Comparison of ENCODE assay signal across 9 mouse cellular contexts in the genomic region with DNA sequence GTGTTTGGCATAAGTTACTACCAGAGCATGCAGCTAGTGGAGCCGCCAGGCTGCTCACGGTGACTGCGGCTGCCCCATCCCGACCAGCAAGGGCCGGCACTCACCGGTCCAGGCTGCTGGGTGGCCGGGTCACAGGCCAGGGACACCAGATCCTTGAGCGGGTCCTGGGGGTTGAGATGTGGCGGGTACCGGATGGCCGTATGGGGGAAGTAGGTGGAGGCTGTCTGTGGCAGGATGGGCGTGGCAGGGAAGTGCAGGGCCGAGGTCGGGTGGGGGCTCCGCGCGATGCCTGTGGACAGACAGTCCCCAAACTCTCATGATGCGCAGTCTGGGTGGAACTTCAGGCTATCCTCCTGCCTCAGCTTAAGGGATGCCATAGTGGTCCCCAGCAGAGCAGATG. TPM values are rescaled to one million over a fixed set of nuclear protein-coding genes. Genes with fewer than 3 reads are reported as not detected.
DNase-seq lines count a peak whose midpoint lies in the region; ATAC-seq lines count a peak whose summit lies in the region.
"Had no signal": no experiment of that assay in that cellular context is flagged by ENCODE, and none has a peak within 500 bp of the region (broad histone marks: within the 10 kb centered on the region; RNA-seq: fewer than 3 reads in every experiment).

No protein-coding gene starts in this region.

- H3K4me3 ChIP-seq in hindbrain, embryonic 13.5 days: no peak overlapping the region
- no peak overlapping the region for H3K4me3 ChIP-seq in hindbrain, embryonic 11.5 days (ENCODE audit: low read depth, low read length)
- H3K4me3 ChIP-seq in embryonic facial prominence, embryonic 13.5 days: no peak overlapping the region
- no peak overlapping the region for H3K4me3 ChIP-seq in lung, embryonic 16.5 days (ENCODE audit: low read length)
- H3K4me3 ChIP-seq in forebrain, embryonic 15.5 days: no peak overlapping the region

- no peak for ATAC-seq in hindbrain, embryonic 13.5 days (ENCODE audit: low FRiP score)
- ATAC-seq in hindbrain, embryonic 11.5 days (ENCODE audit: low FRiP score): no peak
- ATAC-seq in embryonic facial prominence, embryonic 13.5 days (ENCODE audit: insufficient number of reproducible peaks, insufficient read depth, low FRiP score, low TSS enrichment, low read depth): no peak
- ATAC-seq in lung, embryonic 16.5 days (ENCODE audit: low read depth): no peak
- ATAC-seq in inflammation-experienced regulatory T-cells, adult 6 months: no peak
- no peak for ATAC-seq in forebrain, embryonic 15.5 days (replicated peaks)

- H3K36me3 ChIP-seq in hindbrain, embryonic 13.5 days: peaks cover 59% of the 10 kb centered on the region
- H3K36me3 ChIP-seq in hindbrain, embryonic 11.5 days (ENCODE audit: control insufficient read depth, insufficient read depth, low read length): no peaks in the 10 kb centered on the region
- peaks cover 72% of the 10 kb centered on the region for H3K36me3 ChIP-seq in embryonic facial prominence, embryonic 13.5 days
- peaks cover 40% of the 10 kb centered on the region for H3K36me3 ChIP-seq in lung, embryonic 16.5 days (ENCODE audit: control insufficient read depth, insufficient read depth, low read length)
- peaks cover 27% of the 10 kb centered on the region for H3K36me3 ChIP-seq in forebrain, embryonic 15.5 days

- peaks cover 47% of the 10 kb centered on the region for H3K27me3 ChIP-seq in hindbrain, embryonic 13.5 days
- H3K27me3 ChIP-seq in hindbrain, embryonic 11.5 days (ENCODE audit: control insufficient read depth, insufficient read depth, low read length): peaks cover 24% of the 10 kb centered on the region
- H3K27me3 ChIP-seq in embryonic facial prominence, embryonic 13.5 days: peaks cover 21% of the 10 kb centered on the region
- H3K27me3 ChIP-seq in lung, embryonic 16.5 days (ENCODE audit: control insufficient read depth, insufficient read depth, low read depth, low read length): no peaks in the 10 kb centered on the region
- H3K27me3 ChIP-seq in forebrain, embryonic 15.5 days: peaks cover 10% of the 10 kb centered on the region; the same call in 1 of the 2 replicates
- H3K27me3 ChIP-seq: megakaryocyte, embryonic 14.5 days had no signal

- no peak for DNase-seq in hindbrain, embryonic 11.5 days (ENCODE audit: low spot score)
- peak; percentile 29 for DNase-seq in T-cell, adult 2 months (ENCODE audit: low spot score)
- DNase-seq: thymus, adult 18-20 months had no signal

- H3K9me3 ChIP-seq in hindbrain, embryonic 13.5 days: no peaks in the 10 kb centered on the region
- H3K9me3 ChIP-seq in hindbrain, embryonic 11.5 days (ENCODE audit: control insufficient read depth, low read length): no peaks in the 10 kb centered on the region
- H3K9me3 ChIP-seq in embryonic facial prominence, embryonic 13.5 days: no peaks in the 10 kb centered on the region
- H3K9me3 ChIP-seq in lung, embryonic 16.5 days (ENCODE audit: control insufficient read depth, low read length): no peaks in the 10 kb centered on the region
- no peaks in the 10 kb centered on the region for H3K9me3 ChIP-seq in forebrain, embryonic 15.5 days
- H3K9me3 ChIP-seq: megakaryocyte, embryonic 14.5 days had no signal

- no peak overlapping the region for H3K4me2 ChIP-seq in hindbrain, embryonic 13.5 days
- no peak overlapping the region for H3K4me2 ChIP-seq in hindbrain, embryonic 11.5 days (replicated peaks; ENCODE audit: low read depth, low read length)
- H3K4me2 ChIP-seq in embryonic facial prominence, embryonic 13.5 days: no peak overlapping the region
- peak overlapping the region; percentile 23; the same call in 1 of the 2 replicates for H3K4me2 ChIP-seq in lung, embryonic 16.5 days (ENCODE audit: low read depth, low read length)
- no peak overlapping the region for H3K4me2 ChIP-seq in forebrain, embryonic 15.5 days (replicated peaks)

- 56% methylated on average over 18 of the region's 18 CpGs for WGBS in hindbrain, embryonic 13.5 days
- 56% methylated on average over 18 of the region's 18 CpGs for WGBS in hindbrain, embryonic 11.5 days
- 60% methylated on average over 18 of the region's 18 CpGs for WGBS in embryonic facial prominence, embryonic 13.5 days
- WGBS in lung, embryonic 16.5 days: 65% methylated on average over 18 of the region's 18 CpGs
- WGBS in forebrain, embryonic 15.5 days: 54% methylated on average over 18 of the region's 18 CpGs

- H3K9ac ChIP-seq in hindbrain, embryonic 13.5 days: 0 out of 2 replicates have a peak overlapping the region, but pooled peaks have one; percentile 43
- H3K9ac ChIP-seq in hindbrain, embryonic 11.5 days (ENCODE audit: low read depth, low read length): no peak overlapping the region
- no peak overlapping the region for H3K9ac ChIP-seq in embryonic facial prominence, embryonic 13.5 days
- H3K9ac ChIP-seq in lung, embryonic 16.5 days (ENCODE audit: low read length): no peak overlapping the region
- no peak overlapping the region for H3K9ac ChIP-seq in forebrain, embryonic 15.5 days (replicated peaks)

- H3K4me1 ChIP-seq in hindbrain, embryonic 13.5 days (replicated peaks): peaks cover 86% of the 10 kb centered on the region
- H3K4me1 ChIP-seq in hindbrain, embryonic 11.5 days (replicated peaks; ENCODE audit: control insufficient read depth, insufficient read depth, low read length): peaks cover 45% of the 10 kb centered on the region
- peaks cover 86% of the 10 kb centered on the region for H3K4me1 ChIP-seq in embryonic facial prominence, embryonic 13.5 days
- peaks cover 62% of the 10 kb centered on the region for H3K4me1 ChIP-seq in lung, embryonic 16.5 days (replicated peaks; ENCODE audit: control insufficient read depth, insufficient read depth, low read length)
- peaks cover 55% of the 10 kb centered on the region for H3K4me1 ChIP-seq in forebrain, embryonic 15.5 days

- no peak overlapping the region for H3K27ac ChIP-seq in hindbrain, embryonic 13.5 days
- H3K27ac ChIP-seq in hindbrain, embryonic 11.5 days (ENCODE audit: low read depth, low read length): no peak overlapping the region
- 0 out of 2 replicates have a peak overlapping the region, but pooled peaks have one; percentile 16 for H3K27ac ChIP-seq in embryonic facial prominence, embryonic 13.5 days
- H3K27ac ChIP-seq in lung, embryonic 16.5 days (ENCODE audit: low read length): peak overlapping the region; percentile 33; the same call in 1 of the 2 replicates
- no peak overlapping the region; the same call in 1 of the 2 replicates for H3K27ac ChIP-seq in forebrain, embryonic 15.5 days (replicated peaks)

RNA-seq across cellular contexts. Expression of a gene that starts 11.9 kb away (rescaled TPM):
- 1.8 TPM in 2 replicates for polyA plus RNA-seq in hindbrain, embryonic 13.5 days (2015; fragmentation: Nextera tagmentation; extraction: Ambion mirVana)
- 2.7 and 4.1 TPM in 2 replicates for polyA plus RNA-seq in hindbrain, embryonic 11.5 days (2014; fragmentation: Nextera tagmentation; extraction: Ambion mirVana)
- polyA plus RNA-seq in embryonic facial prominence, embryonic 13.5 days (2015; fragmentation: Nextera tagmentation; extraction: Ambion mirVana): 3.1 and 7.1 TPM in 2 replicates
- polyA plus RNA-seq in lung, embryonic 16.5 days (2015; fragmentation: Nextera tagmentation; extraction: Ambion mirVana): 7.9 and 9.0 TPM in 2 replicates
- 10 to 100 TPM in 1 of 3 experiments, 1 to 10 TPM in 2; 4.4 to 10.7 (median 9.8) TPM for polyA plus RNA-seq in inflammation-experienced regulatory T-cells, adult 6 months (2017; shearing (Covaris generic))
- 1.2 and 1.8 TPM in 2 replicates for polyA plus RNA-seq in forebrain, embryonic 15.5 days (2015; fragmentation: Nextera tagmentation; extraction: Ambion mirVana)

RNA-seq across cellular contexts. Expression of a gene that starts 15.9 kb away (rescaled TPM):
- 2.0 and 2.3 TPM in 2 replicates for polyA plus RNA-seq in hindbrain, embryonic 13.5 days (2015; fragmentation: Nextera tagmentation; extraction: Ambion mirVana)
- 0.49 and 1.0 TPM in 2 replicates for polyA plus RNA-seq in hindbrain, embryonic 11.5 days (2014; fragmentation: Nextera tagmentation; extraction: Ambion mirVana)
- 1.2 and 1.5 TPM in 2 replicates for polyA plus RNA-seq in embryonic facial prominence, embryonic 13.5 days (2015; fragmentation: Nextera tagmentation; extraction: Ambion mirVana)
- 1.2 and 1.7 TPM in 2 replicates for polyA plus RNA-seq in lung, embryonic 16.5 days (2015; fragmentation: Nextera tagmentation; extraction: Ambion mirVana)
- polyA plus RNA-seq in inflammation-experienced regulatory T-cells, adult 6 months (2017; shearing (Covaris generic)): 1 to 10 TPM in 1 of 3 experiments, not detected in 2; 3.1 TPM
- polyA plus RNA-seq in forebrain, embryonic 15.5 days (2015; fragmentation: Nextera tagmentation; extraction: Ambion mirVana): 2.9 and 3.1 TPM in 2 replicates

RNA-seq across cellular contexts. Expression of a gene that starts 20.5 kb away (rescaled TPM):
- 6.5 and 8.1 TPM in 2 replicates for polyA plus RNA-seq in hindbrain, embryonic 13.5 days (2015; fragmentation: Nextera tagmentation; extraction: Ambion mirVana)
- 2.2 and 3.2 TPM in 2 replicates for polyA plus RNA-seq in hindbrain, embryonic 11.5 days (2014; fragmentation: Nextera tagmentation; extraction: Ambion mirVana)
- polyA plus RNA-seq in embryonic facial prominence, embryonic 13.5 days (2015; fragmentation: Nextera tagmentation; extraction: Ambion mirVana): 4.1 and 5.0 TPM in 2 replicates
- polyA plus RNA-seq in lung, embryonic 16.5 days (2015; fragmentation: Nextera tagmentation; extraction: Ambion mirVana): 3.0 and 3.1 TPM in 2 replicates
- polyA plus RNA-seq in inflammation-experienced regulatory T-cells, adult 6 months (2017; shearing (Covaris generic)): 1 to 10 TPM in 2 of 3 experiments, under 1 TPM in 1; 0.60 to 1.9 (median 1.1) TPM
- 5.4 and 6.6 TPM in 2 replicates for polyA plus RNA-seq in forebrain, embryonic 15.5 days (2015; fragmentation: Nextera tagmentation; extraction: Ambion mirVana)

RNA-seq across cellular contexts. Expression of a gene that starts 20.5 kb away (rescaled TPM):
- polyA plus RNA-seq in hindbrain, embryonic 13.5 days (2015; fragmentation: Nextera tagmentation; extraction: Ambion mirVana): 72.1 and 74.8 TPM in 2 replicates
- polyA plus RNA-seq in hindbrain, embryonic 11.5 days (2014; fragmentation: Nextera tagmentation; extraction: Ambion mirVana): 44.8 and 52.6 TPM in 2 replicates
- 67.8 and 71.8 TPM in 2 replicates for polyA plus RNA-seq in embryonic facial prominence, embryonic 13.5 days (2015; fragmentation: Nextera tagmentation; extraction: Ambion mirVana)
- 71.4 and 73.1 TPM in 2 replicates for polyA plus RNA-seq in lung, embryonic 16.5 days (2015; fragmentation: Nextera tagmentation; extraction: Ambion mirVana)
- polyA plus RNA-seq in inflammation-experienced regulatory T-cells, adult 6 months (2017; shearing (Covaris generic)): 10 to 100 TPM in 2 of 3 experiments, 1 to 10 TPM in 1; 9.2 to 17.9 (median 10.9) TPM
- polyA plus RNA-seq in forebrain, embryonic 15.5 days (2015; fragmentation: Nextera tagmentation; extraction: Ambion mirVana): 88.2 and 89.0 TPM in 2 replicates

RNA-seq across cellular contexts. Expression of a gene that starts 26.4 kb away (rescaled TPM):
- 121 and 126 TPM in 2 replicates for polyA plus RNA-seq in hindbrain, embryonic 13.5 days (2015; fragmentation: Nextera tagmentation; extraction: Ambion mirVana)
- polyA plus RNA-seq in hindbrain, embryonic 11.5 days (2014; fragmentation: Nextera tagmentation; extraction: Ambion mirVana): 83.0 and 92.1 TPM in 2 replicates
- polyA plus RNA-seq in embryonic facial prominence, embryonic 13.5 days (2015; fragmentation: Nextera tagmentation; extraction: Ambion mirVana): 102 and 119 TPM in 2 replicates
- 95.4 and 105 TPM in 2 replicates for polyA plus RNA-seq in lung, embryonic 16.5 days (2015; fragmentation: Nextera tagmentation; extraction: Ambion mirVana)
- 10 to 100 TPM; 10.7 to 27.1 (median 13.4) TPM for polyA plus RNA-seq in inflammation-experienced regulatory T-cells, adult 6 months (2017; shearing (Covaris generic))
- 133 and 135 TPM in 2 replicates for polyA plus RNA-seq in forebrain, embryonic 15.5 days (2015; fragmentation: Nextera tagmentation; extraction: Ambion mirVana)

Comparison
In these comparisons a context has a peak if more than half of its experiments do, and no peak if none do; other contexts are left out.
1. H3K27ac ChIP-seq: peak in embryonic facial prominence, embryonic 13.5 days (single experiment) and lung, embryonic 16.5 days (single experiment); none in hindbrain, embryonic 13.5 days (single experiment), hindbrain, embryonic 11.5 days (single experiment) and forebrain, embryonic 15.5 days (single experiment).